Mouse (Mus musculus): ENCODE data around the gene Dclre1b. TPM values are rescaled to one million over a fixed set of nuclear protein-coding genes. Genes with fewer than 3 reads are reported as not detected.

Gene Dclre1b
- polyA plus RNA-seq, 1 experiment from 2014 or later = 21.1 TPM

- Histone ChIP-seq H3K27ac (ENCODE audit: low read length) (no peak overlapping the region), H3K4me2 (ENCODE audit: low read depth, low read length) (no peak overlapping the region), H3K9ac (ENCODE audit: low read depth, low read length) (no peak overlapping the region), H3K4me3 (ENCODE audit: low read length) (no peak overlapping the region), H3K9me3 (ENCODE audit: control insufficient read depth, low read length) (no peaks in the 10 kb centered on the region), H3K4me1 (ENCODE audit: control insufficient read depth, insufficient read depth, low read length) (no peaks in the 10 kb centered on the region; the same call in 1 of the 2 replicates), H3K36me3 (ENCODE audit: control insufficient read depth, insufficient read depth, low read length) (no peaks in the 10 kb centered on the region), H3K27me3 (replicated peaks; ENCODE audit: control insufficient read depth, insufficient read depth, low read length) (no peaks in the 10 kb centered on the region)
- WGBS = 75% methylated on average over 3 of the region's 3 CpGs
- ATAC-seq = no peak
Measured at GRCm38 (mm10) chr3:103829036-103829435, 19.8 kb upstream of the Dclre1b start.

- Histone ChIP-seq H3K4me2 (ENCODE audit: low read depth, low read length) (no peak overlapping the region), H3K4me1 (ENCODE audit: control insufficient read depth, insufficient read depth, low read length) (no peaks in the 10 kb centered on the region; the same call in 1 of the 2 replicates), H3K27ac (ENCODE audit: low read length) (no peak overlapping the region), H3K4me3 (ENCODE audit: low read length) (no peak overlapping the region), H3K9me3 (ENCODE audit: control insufficient read depth, low read length) (no peaks in the 10 kb centered on the region), H3K27me3 (replicated peaks; ENCODE audit: control insufficient read depth, insufficient read depth, low read length) (no peaks in the 10 kb centered on the region), H3K36me3 (ENCODE audit: control insufficient read depth, insufficient read depth, low read length) (no peaks in the 10 kb centered on the region), H3K9ac (ENCODE audit: low read depth, low read length) (no peak overlapping the region)
- ATAC-seq = no peak
Measured at GRCm38 (mm10) chr3:103827548-103827947, 18.3 kb upstream of the Dclre1b start.

- ATAC-seq = no peak
- 0 out of 2 replicates have a peak, but pooled peaks cover 3% of the 10 kb centered on the region for H3K36me3 ChIP-seq (ENCODE audit: control insufficient read depth, insufficient read depth, low read length)
- H3K27ac ChIP-seq (ENCODE audit: low read length) = no peak overlapping the region
- no peak overlapping the region for H3K4me2 ChIP-seq (ENCODE audit: low read depth, low read length)
- H3K9me3 ChIP-seq (ENCODE audit: control insufficient read depth, low read length) = no peaks in the 10 kb centered on the region
- peaks cover 7% of the 10 kb centered on the region; the same call in 1 of the 2 replicates for H3K4me1 ChIP-seq (ENCODE audit: control insufficient read depth, insufficient read depth, low read length)
- H3K9ac ChIP-seq (ENCODE audit: low read depth, low read length) = no peak overlapping the region
- WGBS = 89% methylated on average over 6 of the region's 6 CpGs
- no peaks in the 10 kb centered on the region for H3K27me3 ChIP-seq (replicated peaks; ENCODE audit: control insufficient read depth, insufficient read depth, low read length)
- no peak overlapping the region for H3K4me3 ChIP-seq (ENCODE audit: low read length)
Measured at GRCm38 (mm10) chr3:103810967-103811366, 1.7 kb upstream of the Dclre1b start.

GRCm38 (mm10) chr3:103809799-103810150 is 531 bp upstream of the Dclre1b start:
- H3K9ac ChIP-seq (ENCODE audit: low read depth, low read length) = peak overlapping the region; percentile 86
- peak overlapping the region; percentile 96 for H3K27ac ChIP-seq (ENCODE audit: low read length)
- no peaks in the 10 kb centered on the region for H3K27me3 ChIP-seq (replicated peaks; ENCODE audit: control insufficient read depth, insufficient read depth, low read length)
- WGBS = 2% methylated on average over 14 of the region's 14 CpGs
- peak overlapping the region; percentile 88 for H3K4me2 ChIP-seq (ENCODE audit: low read depth, low read length)
- no peaks in the 10 kb centered on the region for H3K9me3 ChIP-seq (ENCODE audit: control insufficient read depth, low read length)
- ATAC-seq = peak; percentile 56
- H3K36me3 ChIP-seq (ENCODE audit: control insufficient read depth, insufficient read depth, low read length) = 0 out of 2 replicates have a peak, but pooled peaks cover 3% of the 10 kb centered on the region
- H3K4me1 ChIP-seq (ENCODE audit: control insufficient read depth, insufficient read depth, low read length) = peaks cover 7% of the 10 kb centered on the region; the same call in 1 of the 2 replicates
- peak overlapping the region; percentile 85 for H3K4me3 ChIP-seq (ENCODE audit: low read length)

GRCm38 (mm10) chr3:103805671-103806070 is 3.6 kb downstream of the Dclre1b start:
- no peak overlapping the region for H3K4me3 ChIP-seq (ENCODE audit: low read length)
- WGBS = 93% methylated on average over 1 of the region's 1 CpGs
- H3K9me3 ChIP-seq (ENCODE audit: control insufficient read depth, low read length) = no peaks in the 10 kb centered on the region
- H3K4me2 ChIP-seq (ENCODE audit: low read depth, low read length) = no peak overlapping the region
- ATAC-seq = no peak
- no peaks in the 10 kb centered on the region for H3K27me3 ChIP-seq (replicated peaks; ENCODE audit: control insufficient read depth, insufficient read depth, low read length)
- H3K4me1 ChIP-seq (ENCODE audit: control insufficient read depth, insufficient read depth, low read length) = peaks cover 10% of the 10 kb centered on the region
- H3K27ac ChIP-seq (ENCODE audit: low read length) = no peak overlapping the region
- H3K9ac ChIP-seq (ENCODE audit: low read depth, low read length) = no peak overlapping the region
- peaks cover 6% of the 10 kb centered on the region; the same call in 1 of the 2 replicates for H3K36me3 ChIP-seq (ENCODE audit: control insufficient read depth, insufficient read depth, low read length)

GRCm38 (mm10) chr3:103802861-103803260 is 6.4 kb downstream of the Dclre1b start:
- H3K27ac ChIP-seq (ENCODE audit: low read length) = peak overlapping the region; percentile 38; the same call in 1 of the 2 replicates
- WGBS = 86% methylated on average over 8 of the region's 8 CpGs
- ATAC-seq = no peak
- no peak overlapping the region for H3K4me3 ChIP-seq (ENCODE audit: low read length)
- H3K4me2 ChIP-seq (ENCODE audit: low read depth, low read length) = no peak overlapping the region
- peaks cover 6% of the 10 kb centered on the region; the same call in 1 of the 2 replicates for H3K36me3 ChIP-seq (ENCODE audit: control insufficient read depth, insufficient read depth, low read length)
- H3K4me1 ChIP-seq (ENCODE audit: control insufficient read depth, insufficient read depth, low read length) = peaks cover 3% of the 10 kb centered on the region
- H3K9ac ChIP-seq (ENCODE audit: low read depth, low read length) = no peak overlapping the region
- no peaks in the 10 kb centered on the region for H3K27me3 ChIP-seq (replicated peaks; ENCODE audit: control insufficient read depth, insufficient read depth, low read length)
- no peaks in the 10 kb centered on the region for H3K9me3 ChIP-seq (ENCODE audit: control insufficient read depth, low read length)

- H3K36me3 ChIP-seq (ENCODE audit: control insufficient read depth, insufficient read depth, low read length) = peaks cover 6% of the 10 kb centered on the region; the same call in 1 of the 2 replicates
- no peak overlapping the region for H3K4me3 ChIP-seq (ENCODE audit: low read length)
- H3K9me3 ChIP-seq (ENCODE audit: control insufficient read depth, low read length) = no peaks in the 10 kb centered on the region
- H3K4me2 ChIP-seq (ENCODE audit: low read depth, low read length) = no peak overlapping the region
- no peak overlapping the region for H3K9ac ChIP-seq (ENCODE audit: low read depth, low read length)
- H3K27ac ChIP-seq (ENCODE audit: low read length) = peak overlapping the region; percentile 47
- 57% methylated on average over 10 of the region's 10 CpGs for WGBS
- H3K27me3 ChIP-seq (replicated peaks; ENCODE audit: control insufficient read depth, insufficient read depth, low read length) = no peaks in the 10 kb centered on the region
- H3K4me1 ChIP-seq (ENCODE audit: control insufficient read depth, insufficient read depth, low read length) = peaks cover 2% of the 10 kb centered on the region; the same call in 1 of the 2 replicates
- peak; percentile 97 for ATAC-seq
Measured at GRCm38 (mm10) chr3:103801631-103802531, 7.4 kb downstream of the Dclre1b start.

GRCm38 (mm10) chr3:103799507-103799906 is 9.7 kb downstream of the Dclre1b start:
- Histone ChIP-seq H3K9me3 (ENCODE audit: control insufficient read depth, low read length) (no peaks in the 10 kb centered on the region), H3K27me3 (replicated peaks; ENCODE audit: control insufficient read depth, insufficient read depth, low read length) (no peaks in the 10 kb centered on the region; the same call in 1 of the 2 replicates), H3K4me1 (ENCODE audit: control insufficient read depth, insufficient read depth, low read length) (peaks cover 2% of the 10 kb centered on the region; the same call in 1 of the 2 replicates), H3K4me3 (ENCODE audit: low read length) (no peak overlapping the region), H3K9ac (ENCODE audit: low read depth, low read length) (no peak overlapping the region), H3K27ac (ENCODE audit: low read length) (no peak overlapping the region), H3K36me3 (ENCODE audit: control insufficient read depth, insufficient read depth, low read length) (peaks cover 2% of the 10 kb centered on the region; the same call in 1 of the 2 replicates), H3K4me2 (ENCODE audit: low read depth, low read length) (no peak overlapping the region)
- 62% methylated on average over 2 of the region's 2 CpGs for WGBS
- no peak for ATAC-seq

- no peak for ATAC-seq
- no peak overlapping the region for H3K4me3 ChIP-seq (ENCODE audit: low read length)
- H3K27me3 ChIP-seq (replicated peaks; ENCODE audit: control insufficient read depth, insufficient read depth, low read length) = no peaks in the 10 kb centered on the region; the same call in 1 of the 2 replicates
- no peaks in the 10 kb centered on the region for H3K9me3 ChIP-seq (ENCODE audit: control insufficient read depth, low read length)
- no peaks in the 10 kb centered on the region for H3K36me3 ChIP-seq (ENCODE audit: control insufficient read depth, insufficient read depth, low read length)
- H3K4me2 ChIP-seq (ENCODE audit: low read depth, low read length) = no peak overlapping the region
- H3K4me1 ChIP-seq (ENCODE audit: control insufficient read depth, insufficient read depth, low read length) = no peaks in the 10 kb centered on the region
- no peak overlapping the region for H3K27ac ChIP-seq (ENCODE audit: low read length)
- WGBS = 60% methylated on average over 2 of the region's 2 CpGs
- H3K9ac ChIP-seq (ENCODE audit: low read depth, low read length) = no peak overlapping the region
Measured at GRCm38 (mm10) chr3:103796389-103796788, 12.9 kb downstream of the Dclre1b start.

Measured in intestine, embryonic 16.5 days (tissue).